Mouse (Mus musculus) brain, embryonic 14.5 days (tissue): ENCODE data around the gene AC124108.1. TPM values are rescaled to one million over a fixed set of nuclear protein-coding genes. Genes with fewer than 3 reads are reported as not detected.

Source experiments
- DNase-seq: peaks from one replicate; pipeline ENCODE4 v3.0.0-alpha.2; 2011; ENCODE audit warnings: low read depth
- CTCF ChIP-seq: fragments of 200-500 bp; IDR thresholded peaks from 2 replicates; pipeline ENCODE4 v1.5.1; 2012; ENCODE audit warnings: inconsistent platforms, mild to moderate bottlenecking, moderate library complexity, borderline replicate concordance; ENCODE audit not compliant: insufficient read depth, insufficient read length; ENCODE audit errors: extremely low read depth
- POLR2A ChIP-seq: fragments of 200-500 bp; IDR thresholded peaks from 2 replicates; pipeline ENCODE4 v1.6.1; 2012; ENCODE audit warnings: mild to moderate bottlenecking, inconsistent platforms, borderline replicate concordance; ENCODE audit not compliant: poor library complexity, insufficient read depth, insufficient read length, severe bottlenecking; ENCODE audit errors: extremely low read depth
- polyA plus RNA-seq: library from polyadenylated mRNA; depleted of rRNA; stranded (reverse); fragments of >200 nt; gene quantifications from 2 replicates; pipeline ENCODE4 v1.2.3, GENCODE M21; 2012; rRNA removed

Gene AC124108.1
- polyA plus RNA-seq, 1 experiment: 21.7 TPM

GRCm38 (mm10) chr1:132234757-132235273 lies 43.6 kb downstream of the AC124108.1 start:
- TF ChIP-seq POLR2A: no peak
- no peak for TF ChIP-seq CTCF
- DNase-seq: peak; percentile 7

- TF ChIP-seq POLR2A: no peak
- TF ChIP-seq CTCF: peak; percentile 90
- peak; percentile 81 for DNase-seq
Observed at GRCm38 (mm10) chr1:132237585-132238159, 46.4 kb downstream of the AC124108.1 start.

- TF ChIP-seq CTCF: no peak
- TF ChIP-seq POLR2A: no peak
- DNase-seq: no peak
Observed at GRCm38 (mm10) chr1:132245010-132245409, 53.8 kb downstream of the AC124108.1 start.

GRCm38 (mm10) chr1:132246137-132246536 lies 54.9 kb downstream of the AC124108.1 start:
- no peak for DNase-seq
- no peak for TF ChIP-seq CTCF
- TF ChIP-seq POLR2A: no peak

GRCm38 (mm10) chr1:132246641-132247040 lies 55.4 kb downstream of the AC124108.1 start:
- TF ChIP-seq POLR2A (no peak), CTCF (no peak)
- DNase-seq: no peak

- peak; percentile 18; the same call in 1 of the 2 replicates for TF ChIP-seq CTCF
- no peak for TF ChIP-seq POLR2A
- DNase-seq: no peak
Observed at GRCm38 (mm10) chr1:132254467-132254866, 63.2 kb downstream of the AC124108.1 start.

Other genes starting within 250 kb of the AC124108.1 start
- gene Slc45a3, start 228.5 kb upstream of the AC124108.1 start, polyA plus RNA-seq: 4.1 and 5.7 TPM in 2 replicates
- 12.7 and 16.6 TPM in 2 replicates for gene Elk4, start 183.8 kb upstream of the AC124108.1 start, polyA plus RNA-seq
- 2.0 and 2.2 TPM in 2 replicates for gene Mfsd4a, start 123.4 kb upstream of the AC124108.1 start, polyA plus RNA-seq
- 1.3 TPM in 2 replicates for gene Cdk18, start 51.8 kb upstream of the AC124108.1 start, polyA plus RNA-seq
- 22.9 and 25.1 TPM in 2 replicates for gene Lemd1, start within 50 bp of the AC124108.1 start, polyA plus RNA-seq
- gene Gm10188, start 38.3 kb downstream of the AC124108.1 start, polyA plus RNA-seq: not detected in 2 replicates
- 5.7 and 8.1 TPM in 2 replicates for gene Klhdc8a, start 107.2 kb downstream of the AC124108.1 start, polyA plus RNA-seq
- gene Nuak2, start 124.7 kb downstream of the AC124108.1 start, polyA plus RNA-seq: 22.3 and 23.7 TPM in 2 replicates
- gene Tmcc2, start 199.8 kb downstream of the AC124108.1 start, polyA plus RNA-seq: 53.1 and 74.0 TPM in 2 replicates
- gene Dstyk, start 226.1 kb downstream of the AC124108.1 start, polyA plus RNA-seq: 13.4 and 13.6 TPM in 2 replicates